Mouse (Mus musculus): ENCODE measurements around the gene Aloxe3. TPM values are rescaled to one million over a fixed set of nuclear protein-coding genes. Genes with fewer than 3 reads are reported as not detected.

Aloxe3 gene
- total RNA-seq, 2 experiments from 2014 or later = 0.23 TPM; not detected in 1

DNA sequence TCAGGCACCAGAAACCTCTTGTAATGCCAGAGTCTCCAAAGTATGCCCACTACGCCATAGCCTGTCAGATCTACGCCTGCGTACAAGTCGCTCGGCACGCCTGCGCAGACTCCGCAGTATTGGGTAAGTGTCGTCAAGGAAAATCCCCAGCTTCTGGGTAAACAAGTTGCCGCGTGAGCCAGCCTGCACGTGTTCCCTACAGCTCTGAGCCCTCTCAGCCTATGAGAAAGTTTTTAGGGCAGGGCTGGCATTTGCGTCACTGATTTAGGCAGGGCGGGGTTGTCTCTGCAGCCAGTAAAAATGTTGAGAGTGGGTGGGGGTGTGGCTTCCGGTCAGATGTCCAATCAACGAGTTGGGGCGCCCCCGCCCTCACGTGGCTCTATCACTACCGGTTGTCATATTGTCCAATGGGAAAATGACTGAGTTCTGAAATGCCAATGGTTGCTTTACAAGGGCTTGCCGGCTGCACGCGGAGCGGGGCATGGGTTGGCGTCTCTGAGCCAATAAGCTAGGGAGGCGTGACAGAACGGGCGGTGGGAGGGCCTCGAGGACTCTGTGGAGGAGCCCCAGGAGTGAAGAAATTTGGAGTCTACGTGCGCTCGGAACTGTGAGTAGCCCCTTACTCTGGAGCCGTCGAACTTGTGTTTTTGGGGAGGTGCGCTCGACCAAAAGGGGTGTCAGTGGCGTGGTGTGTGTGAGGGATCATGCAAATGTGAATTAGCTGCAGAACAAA lies 30.8 kb upstream of the Aloxe3 start, which contains the start of gene Per1:
Gene Per1 (plus strand): TSS at position 521 of the 733 bp plus-strand sequence.
- peak; percentile 87 to 98 for DNase-seq (ENCODE audit: low spot score in 2 of 2)

DNA sequence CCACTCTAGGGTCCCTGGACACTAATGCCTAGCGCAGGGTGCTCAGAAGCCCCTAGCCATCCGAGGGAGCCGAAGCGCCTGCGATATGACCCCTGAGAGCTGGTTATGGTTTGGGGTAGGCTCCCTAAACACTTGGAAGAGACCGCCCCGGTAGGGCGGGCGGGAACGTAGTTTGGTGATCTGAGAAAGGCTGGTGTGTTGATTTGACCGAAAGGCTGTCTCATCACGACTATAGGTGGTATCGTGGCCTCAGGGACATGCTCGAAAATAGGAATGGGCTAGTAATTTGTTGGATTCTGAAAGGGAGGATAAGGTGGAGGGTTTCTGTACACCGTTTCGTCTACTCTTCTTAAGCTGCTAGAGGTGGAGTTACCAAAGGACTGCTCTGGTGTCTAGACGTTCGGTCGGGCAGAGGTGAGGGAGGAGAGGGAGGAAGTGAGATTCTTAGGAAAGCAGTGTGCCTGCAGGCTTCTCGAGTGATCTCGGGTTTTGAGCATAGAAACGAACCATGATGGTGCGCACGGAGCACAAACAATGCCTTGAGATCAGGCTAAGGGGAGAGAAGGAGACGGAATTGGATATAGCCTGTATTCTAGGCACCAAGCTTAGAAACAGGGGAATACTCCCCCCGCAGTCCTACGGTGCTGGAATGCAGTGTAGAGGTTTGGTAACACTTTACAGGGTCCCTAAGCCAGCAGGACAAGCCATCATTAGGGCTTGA lies 30.0 kb upstream of the Aloxe3 start:
- peak in 1 of 2 experiments; percentile 39 for DNase-seq (ENCODE audit: low spot score in 2 of 2)

DNA sequence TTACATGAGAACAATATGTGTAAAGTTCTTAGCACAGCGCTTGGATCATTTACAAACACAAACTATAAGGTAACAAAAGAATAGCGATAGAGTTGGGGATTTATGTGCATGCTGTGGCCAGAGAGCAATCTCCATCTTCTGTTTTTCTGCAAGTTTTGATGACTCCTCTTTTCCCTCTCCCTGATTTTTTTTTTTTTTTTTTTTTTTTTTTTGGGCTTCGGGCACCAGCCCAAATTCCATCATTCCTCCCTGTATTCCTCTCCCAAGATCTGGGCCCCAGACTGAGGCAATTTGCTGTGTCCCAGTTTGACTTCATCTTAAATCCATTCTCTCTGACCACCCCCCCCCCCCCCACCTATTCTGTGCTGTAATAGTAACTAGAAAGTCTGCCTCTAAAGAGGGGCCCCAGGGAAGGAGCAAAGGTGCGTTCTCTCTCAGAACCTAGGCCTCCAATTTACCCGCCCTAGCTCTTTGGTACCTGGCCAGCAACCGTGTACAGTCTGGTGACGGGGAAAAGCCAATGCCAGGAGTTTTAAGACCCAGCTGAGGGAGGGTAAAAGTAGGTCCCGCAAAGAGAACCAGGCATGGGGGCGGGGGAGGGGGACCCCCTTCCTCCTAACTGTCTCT lies 29.2 kb upstream of the Aloxe3 start:
- no peak for DNase-seq (ENCODE audit: low spot score in 2 of 2)

DNA sequence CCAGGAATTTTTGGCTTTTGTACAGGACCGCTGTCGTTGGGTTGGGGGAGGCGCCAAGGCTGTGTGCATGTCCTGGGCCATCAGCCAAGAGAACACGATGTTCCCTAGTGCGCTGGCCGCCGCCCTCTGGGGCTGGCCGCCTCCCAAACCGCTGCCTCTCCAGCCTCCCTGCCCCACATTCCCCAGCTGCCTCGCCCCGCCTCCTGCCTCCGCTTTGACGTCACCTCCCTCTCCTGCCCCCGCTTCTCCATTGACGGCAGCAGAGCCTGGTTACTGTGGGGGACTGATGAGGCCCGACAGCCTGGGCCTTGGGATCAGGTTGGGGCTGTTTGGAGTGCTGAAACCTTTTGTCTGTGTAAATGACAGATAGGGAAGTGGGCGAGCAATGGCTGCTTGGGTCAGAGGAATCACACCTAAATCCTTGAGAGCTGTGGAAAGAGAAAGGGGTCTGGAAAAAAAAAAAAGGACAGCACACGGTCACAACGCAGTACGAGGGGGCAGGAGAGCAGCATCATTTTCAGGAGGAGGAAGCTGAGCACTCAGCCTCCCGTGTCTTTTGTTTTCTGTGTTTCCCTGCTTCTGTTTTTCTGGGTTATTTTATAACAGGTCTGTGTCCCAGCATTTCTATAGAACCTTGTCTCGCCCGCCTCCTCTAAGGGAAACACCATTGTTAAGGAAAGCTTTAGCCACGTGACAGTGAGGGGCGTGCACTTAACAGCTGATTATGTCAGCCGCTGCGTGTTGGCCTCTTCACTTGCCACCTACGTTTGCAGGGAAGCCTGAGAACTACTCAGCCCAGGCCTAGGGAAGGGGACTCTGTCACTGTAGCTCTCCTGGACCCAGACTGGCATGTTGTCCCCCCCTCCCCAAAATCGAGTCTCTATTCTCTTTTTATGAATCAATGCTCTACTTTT lies 28.5 kb upstream of the Aloxe3 start:
- peak; percentile 99 to 100 for DNase-seq (ENCODE audit: low spot score in 2 of 2)

DNA sequence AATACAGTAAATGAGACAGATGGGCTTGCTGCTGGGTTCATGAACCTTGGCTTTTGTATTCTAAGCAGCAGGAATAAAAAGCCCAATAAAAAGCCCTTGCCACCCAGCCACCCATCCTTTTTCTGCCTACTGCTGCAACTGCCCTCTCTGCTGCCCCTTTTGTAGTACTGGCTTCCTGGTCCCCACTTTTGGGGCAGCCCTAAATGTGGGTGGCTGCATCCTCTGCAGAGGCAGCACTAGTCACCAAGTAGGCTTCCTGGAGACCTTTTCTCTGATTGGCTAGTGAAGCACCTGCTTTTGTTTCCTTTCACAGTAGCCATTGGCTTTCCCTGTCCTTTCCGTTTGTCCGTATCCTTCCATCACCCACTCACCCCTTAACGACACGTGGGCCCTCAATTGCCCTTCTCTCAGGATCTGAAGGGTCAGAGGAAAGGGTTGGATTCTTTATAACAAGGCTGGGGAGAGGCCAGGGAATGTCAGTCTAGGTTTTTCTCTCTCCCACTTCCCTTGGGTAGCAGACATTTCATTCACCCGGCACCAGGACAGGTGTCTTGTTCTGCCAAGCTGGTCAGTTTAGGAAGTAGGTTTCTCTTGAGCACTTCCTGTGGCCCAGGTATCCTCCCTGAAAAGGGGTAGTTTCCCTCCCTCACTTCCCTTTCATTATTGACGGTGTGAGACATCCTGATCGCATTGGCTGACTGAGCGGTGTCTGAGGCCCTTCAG lies 27.5 kb upstream of the Aloxe3 start:
- DNase-seq (ENCODE audit: low spot score in 2 of 2) = no peak

DNA sequence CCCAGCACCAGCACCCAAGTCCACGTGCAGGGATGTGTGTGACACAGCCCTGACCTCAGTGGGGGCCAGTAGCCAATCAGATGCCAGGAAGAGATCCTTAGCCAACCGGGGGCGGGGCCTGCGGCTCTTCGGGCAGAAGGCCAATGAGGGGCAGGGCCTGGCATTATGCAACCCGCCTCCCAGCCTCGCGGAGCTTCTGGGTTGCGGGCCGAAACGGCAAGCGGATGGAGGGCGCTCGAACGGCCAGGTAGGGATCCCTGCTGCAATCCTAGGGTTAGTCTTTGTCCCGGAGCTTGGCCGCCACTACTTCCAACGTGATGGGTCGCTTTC lies 27.0 kb upstream of the Aloxe3 start:
- peak; percentile 86 to 93 for DNase-seq (ENCODE audit: low spot score in 2 of 2)

DNA sequence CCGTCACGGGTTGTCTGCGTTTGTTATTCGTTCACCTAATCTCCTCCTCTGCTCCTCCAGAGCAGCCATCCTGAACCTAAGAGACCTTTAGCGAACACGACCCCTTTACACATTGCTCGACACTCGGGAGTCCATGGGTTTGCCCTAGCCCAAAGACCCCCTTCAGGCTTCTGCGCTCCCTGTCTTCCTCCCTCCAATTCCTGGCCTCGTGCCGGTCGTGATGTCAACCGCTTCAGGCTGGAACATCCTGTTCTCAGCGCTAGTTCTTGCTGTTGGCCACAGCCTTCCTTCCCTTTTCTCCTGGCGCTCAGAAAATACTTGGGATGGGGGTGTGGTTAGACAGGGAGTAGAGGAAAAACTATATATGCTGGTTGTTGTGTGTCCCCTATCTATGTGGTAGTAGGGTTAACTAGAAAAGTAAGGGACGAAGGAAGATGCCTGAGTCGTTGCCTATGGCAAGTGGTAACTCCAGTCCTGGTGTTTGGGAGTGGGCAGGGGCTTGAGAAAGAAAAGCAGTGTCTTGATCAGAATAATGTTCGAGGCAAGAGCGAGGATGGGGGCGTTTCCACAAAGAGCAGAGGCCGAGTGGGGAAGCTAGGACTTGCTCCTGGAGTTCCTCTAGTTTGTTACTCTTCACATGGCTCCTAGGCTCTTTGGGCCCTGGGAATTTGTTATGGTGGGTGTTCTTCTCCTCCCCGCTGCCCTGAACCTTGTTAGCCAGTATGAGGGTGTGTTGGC lies 26.4 kb upstream of the Aloxe3 start:
- DNase-seq (ENCODE audit: low spot score in 2 of 2) = peak; percentile 66 to 89

DNA sequence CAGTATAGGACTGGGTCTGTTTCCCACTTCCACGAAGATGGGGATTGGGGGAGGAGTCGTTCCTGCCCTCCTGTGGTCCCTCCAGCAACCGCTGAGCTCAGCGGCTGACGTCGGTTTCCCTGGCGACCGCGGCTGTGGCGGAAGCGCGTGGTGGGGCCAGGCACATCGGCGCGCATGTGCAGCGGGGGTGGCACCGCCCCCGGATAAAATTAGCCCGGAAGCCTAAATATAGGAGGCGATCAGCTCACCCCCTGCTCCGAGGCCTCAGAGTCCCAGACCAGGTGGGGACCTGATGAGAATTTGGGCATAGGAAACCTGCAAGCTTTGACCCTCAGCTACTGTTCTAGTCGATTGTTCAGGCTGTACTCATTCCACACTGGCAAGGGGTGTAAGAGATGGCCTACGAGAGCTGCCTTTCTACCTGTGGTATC lies 25.8 kb upstream of the Aloxe3 start:
- DNase-seq (ENCODE audit: low spot score in 2 of 2) = peak; percentile 84 to 91

DNA sequence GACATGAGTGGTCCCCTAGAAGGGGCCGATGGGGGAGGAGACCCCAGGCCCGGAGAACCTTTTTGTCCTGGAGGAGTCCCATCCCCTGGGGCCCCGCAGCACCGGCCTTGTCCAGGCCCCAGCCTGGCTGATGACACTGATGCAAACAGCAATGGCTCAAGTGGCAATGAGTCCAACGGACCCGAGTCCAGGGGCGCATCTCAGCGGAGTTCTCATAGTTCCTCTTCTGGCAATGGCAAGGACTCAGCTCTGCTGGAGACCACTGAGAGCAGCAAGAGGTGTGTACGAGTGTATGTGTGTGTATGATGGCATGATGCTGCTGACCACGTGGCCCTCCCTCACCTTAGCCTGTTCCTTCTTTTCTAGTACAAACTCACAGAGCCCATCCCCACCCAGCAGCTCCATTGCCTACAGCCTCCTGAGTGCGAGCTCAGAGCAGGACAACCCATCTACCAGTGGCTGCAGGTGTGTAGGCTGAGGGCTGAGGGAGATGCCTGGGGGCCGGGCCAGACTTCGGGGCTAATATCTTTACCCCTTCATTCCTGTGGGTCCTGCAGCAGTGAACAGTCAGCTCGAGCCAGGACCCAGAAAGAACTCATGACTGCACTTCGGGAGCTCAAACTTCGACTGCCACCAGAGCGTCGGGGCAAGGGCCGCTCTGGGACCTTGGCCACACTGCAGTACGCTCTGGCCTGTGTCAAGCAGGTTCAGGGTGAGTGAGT lies 24.9 kb upstream of the Aloxe3 start:
- no peak for DNase-seq (ENCODE audit: low spot score in 2 of 2)

DNA sequence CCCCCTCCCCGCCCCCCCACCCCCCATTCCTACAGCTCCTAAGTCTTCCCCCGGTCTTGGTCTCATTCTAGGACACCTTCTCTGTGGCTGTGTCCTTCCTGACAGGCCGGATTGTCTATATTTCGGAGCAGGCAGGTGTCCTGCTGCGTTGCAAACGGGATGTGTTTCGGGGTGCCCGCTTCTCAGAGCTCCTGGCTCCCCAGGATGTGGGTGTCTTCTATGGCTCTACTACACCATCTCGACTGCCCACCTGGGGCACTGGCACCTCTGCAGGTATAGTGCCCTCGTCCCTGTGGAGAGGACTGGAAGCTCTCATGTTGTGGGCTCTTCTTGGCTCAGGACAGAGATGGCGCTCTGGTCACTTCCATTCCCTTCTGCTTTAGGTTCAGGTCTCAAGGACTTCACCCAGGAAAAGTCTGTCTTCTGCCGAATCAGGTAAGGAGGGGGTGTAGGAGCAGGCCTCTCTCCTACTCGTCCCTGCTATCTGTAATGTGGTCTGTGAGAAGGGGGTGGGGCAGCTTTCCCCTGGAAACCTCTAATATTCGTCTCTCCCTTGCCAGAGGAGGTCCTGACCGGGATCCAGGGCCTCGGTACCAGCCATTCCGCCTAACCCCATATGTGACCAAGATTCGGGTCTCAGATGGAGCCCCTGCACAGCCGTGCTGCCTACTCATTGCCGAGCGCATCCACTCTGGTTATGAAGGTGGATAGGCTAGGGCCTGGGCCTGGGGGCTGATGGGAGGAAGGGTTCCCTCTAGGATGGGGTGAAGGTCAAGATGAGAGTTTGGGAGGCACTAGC lies 23.9 kb upstream of the Aloxe3 start:
- DNase-seq (ENCODE audit: low spot score in 2 of 2) = no peak

DNA sequence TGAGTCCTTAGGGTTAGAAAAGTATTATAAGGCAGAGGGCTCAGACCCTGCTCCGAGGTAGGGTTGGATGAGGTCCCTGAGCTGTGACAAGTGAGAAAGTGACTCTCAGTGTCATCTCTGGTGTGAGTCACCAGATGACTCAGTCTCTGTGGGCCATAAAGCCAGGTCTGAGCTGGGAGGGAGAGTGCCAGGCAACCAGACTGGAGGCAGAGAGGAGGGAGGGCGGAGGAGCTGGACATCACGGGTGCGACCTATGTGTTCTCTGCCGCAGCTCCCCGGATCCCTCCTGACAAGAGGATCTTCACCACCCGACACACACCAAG lies 23.3 kb upstream of the Aloxe3 start:
- no peak for DNase-seq (ENCODE audit: low spot score in 2 of 2)

DNA sequence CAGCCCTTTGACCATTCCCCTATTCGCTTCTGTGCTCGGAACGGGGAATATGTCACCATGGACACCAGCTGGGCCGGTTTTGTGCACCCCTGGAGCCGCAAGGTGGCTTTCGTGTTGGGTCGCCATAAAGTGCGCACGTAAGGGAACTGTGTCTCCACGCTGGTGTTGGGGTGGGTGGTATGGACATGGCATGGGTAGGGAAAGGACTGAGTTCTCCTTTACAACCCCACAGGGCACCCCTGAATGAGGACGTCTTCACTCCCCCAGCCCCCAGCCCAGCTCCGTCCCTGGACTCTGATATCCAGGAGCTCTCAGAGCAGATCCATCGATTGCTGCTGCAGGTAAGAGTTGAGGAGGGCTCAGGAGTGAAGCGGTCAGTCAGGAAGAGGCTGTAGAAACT lies 22.6 kb upstream of the Aloxe3 start:
- DNase-seq (ENCODE audit: low spot score in 2 of 2) = peak in 1 of 2 experiments; percentile 11

DNA sequence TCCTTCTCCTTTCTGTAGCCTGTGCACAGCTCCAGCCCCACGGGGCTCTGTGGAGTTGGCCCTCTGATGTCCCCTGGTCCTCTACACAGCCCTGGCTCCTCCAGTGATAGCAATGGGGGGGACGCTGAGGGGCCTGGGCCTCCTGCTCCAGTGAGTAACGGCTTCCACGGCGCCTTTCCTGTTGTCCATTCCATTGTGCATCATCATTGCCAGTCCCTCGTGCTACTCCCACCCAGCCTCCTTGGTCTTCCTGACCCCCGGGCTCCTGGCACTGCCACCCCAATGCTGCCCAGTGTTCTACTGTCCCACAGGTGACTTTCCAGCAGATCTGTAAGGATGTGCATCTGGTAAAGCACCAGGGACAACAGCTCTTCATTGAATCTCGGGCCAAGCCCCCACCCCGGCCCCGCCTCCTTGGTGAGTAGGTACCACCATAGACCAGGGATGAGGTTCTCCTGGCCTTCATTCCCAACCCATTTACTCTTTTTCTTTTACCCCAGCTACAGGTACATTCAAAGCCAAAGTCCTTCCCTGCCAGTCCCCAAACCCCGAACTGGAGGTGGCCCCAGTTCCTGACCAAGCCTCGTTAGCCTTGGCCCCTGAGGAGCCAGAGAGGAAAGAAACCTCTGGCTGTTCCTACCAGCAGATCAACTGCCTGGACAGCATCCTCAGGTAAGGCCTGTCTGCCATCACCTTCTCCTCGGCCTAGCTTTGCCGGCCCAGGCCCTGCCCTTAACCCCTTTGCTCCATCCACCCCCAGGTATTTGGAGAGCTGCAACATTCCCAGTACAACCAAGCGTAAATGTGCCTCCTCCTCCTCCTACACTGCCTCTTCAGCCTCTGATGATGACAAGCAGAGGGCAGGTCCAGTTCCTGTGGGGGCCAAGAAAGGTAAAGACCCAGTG lies 21.9 kb upstream of the Aloxe3 start:
- DNase-seq (ENCODE audit: low spot score in 2 of 2) = peak in 1 of 2 experiments; percentile 9

DNA sequence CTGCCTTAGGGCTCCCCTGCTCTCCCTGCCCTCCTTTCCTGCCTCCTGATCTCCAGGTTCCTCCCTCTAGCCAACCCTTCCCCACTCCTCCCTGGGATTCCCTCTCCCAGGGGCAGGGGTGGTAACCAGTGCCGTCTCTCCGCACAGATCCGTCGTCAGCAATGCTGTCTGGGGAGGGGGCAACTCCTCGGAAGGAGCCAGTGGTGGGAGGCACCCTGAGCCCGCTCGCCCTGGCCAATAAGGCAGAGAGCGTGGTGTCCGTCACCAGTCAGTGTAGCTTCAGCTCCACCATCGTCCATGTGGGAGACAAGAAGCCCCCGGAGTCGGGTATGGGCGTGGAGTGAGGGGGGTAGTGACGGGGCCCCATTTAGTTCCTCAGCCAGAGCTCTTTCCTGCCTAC lies 21.2 kb upstream of the Aloxe3 start:
- DNase-seq (ENCODE audit: low spot score in 2 of 2) = no peak

DNA sequence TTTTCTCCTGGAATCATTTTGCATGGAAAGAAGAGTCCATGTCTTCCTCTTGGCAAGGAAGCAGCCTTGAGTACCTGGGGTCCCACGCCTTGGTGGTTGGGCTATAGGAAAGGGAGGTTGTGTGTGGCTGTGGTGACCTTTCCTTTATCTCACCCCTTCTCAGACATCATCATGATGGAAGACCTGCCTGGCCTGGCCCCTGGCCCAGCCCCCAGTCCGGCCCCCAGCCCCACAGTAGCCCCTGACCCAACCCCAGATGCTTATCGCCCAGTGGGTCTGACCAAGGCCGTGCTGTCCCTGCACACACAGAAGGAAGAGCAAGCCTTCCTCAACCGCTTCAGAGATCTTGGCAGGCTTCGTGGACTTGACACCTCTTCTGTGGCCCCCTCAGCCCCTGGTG lies 20.5 kb upstream of the Aloxe3 start:
- DNase-seq (ENCODE audit: low spot score in 2 of 2) = no peak

DNA sequence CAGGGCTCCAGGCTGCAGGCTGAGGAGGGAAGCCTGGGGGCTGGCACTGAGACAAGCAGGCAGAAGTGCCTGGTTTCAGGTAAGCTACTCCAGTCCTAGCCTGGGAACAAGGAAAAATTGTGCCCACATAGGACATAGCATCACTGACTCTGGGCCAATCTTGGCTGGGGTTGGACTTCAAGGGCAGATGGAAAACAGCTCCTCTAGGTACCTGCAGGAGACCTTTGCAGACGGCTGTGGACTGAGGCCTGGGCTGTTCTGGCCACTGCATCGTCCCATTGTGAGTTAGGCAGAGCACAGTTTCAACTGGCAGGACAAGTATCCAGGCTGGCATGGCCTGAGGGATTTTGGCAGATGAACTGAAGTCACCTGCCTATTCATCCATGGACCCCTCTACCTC lies 19.9 kb upstream of the Aloxe3 start:
- DNase-seq (ENCODE audit: low spot score in 2 of 2) = no peak

DNA sequence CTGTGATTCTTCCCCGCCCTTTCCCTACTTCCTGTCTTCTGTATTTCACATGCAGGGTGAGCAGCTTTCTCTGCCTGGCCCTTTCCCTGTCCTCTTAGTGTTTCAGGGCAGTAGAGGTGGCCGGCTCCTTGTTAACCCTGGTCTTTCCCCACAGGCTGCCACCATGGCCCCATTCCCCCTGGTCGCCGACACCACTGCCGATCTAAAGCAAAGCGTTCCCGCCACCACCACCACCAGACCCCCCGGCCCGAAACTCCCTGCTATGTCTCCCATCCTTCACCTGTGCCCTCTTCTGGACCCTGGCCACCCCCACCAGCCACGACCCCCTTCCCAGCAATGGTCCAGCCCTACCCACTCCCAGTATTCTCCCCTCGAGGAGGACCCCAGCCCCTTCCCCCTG lies 19.4 kb upstream of the Aloxe3 start:
- DNase-seq (ENCODE audit: low spot score in 2 of 2) = peak in 1 of 2 experiments; percentile 14
